Mouse (Mus musculus) midbrain, embryonic 11.5 days (tissue): Measurements from ENCODE around the gene Trabd2b. TPM values are rescaled to one million over a fixed set of nuclear protein-coding genes. Genes with fewer than 3 reads are reported as not detected.

Experiments
- ATAC-seq: fragments of 200-750 bp; cut with Nextera tagmentation; 2 replicates; pipeline ENCODE4 v1.8.0; 2017; ENCODE audit warnings: moderate TSS enrichment, moderate library complexity; ENCODE audit not compliant: low FRiP score
- DNase-seq: peaks from one replicate; pipeline ENCODE4 v3.0.0; 2015; ENCODE audit warnings: low spot score; ENCODE audit errors: missing footprints
- H3K27ac ChIP-seq: fragments of 300-500 bp; sonication (generic); 2 replicates; pipeline ENCODE4 v1.5.1; 2014; ENCODE audit warnings: low read depth, low read length
- H3K27me3 ChIP-seq: fragments of 300-500 bp; sonication (generic); 2 replicates; pipeline ENCODE4 v1.6.1; 2014; ENCODE audit warnings: mild to moderate bottlenecking, low read length, moderate library complexity, mixed read lengths; ENCODE audit not compliant: control insufficient read depth, insufficient read depth
- H3K36me3 ChIP-seq: fragments of 300-500 bp; sonication (generic); 2 replicates; pipeline ENCODE4 v1.6.1; 2014; ENCODE audit warnings: mild to moderate bottlenecking, low read length, moderate library complexity, mixed read lengths; ENCODE audit not compliant: control insufficient read depth, insufficient read depth
- H3K4me1 ChIP-seq: fragments of 300-500 bp; sonication (generic); 2 replicates; pipeline ENCODE4 v1.6.1; 2014; ENCODE audit warnings: low read length; ENCODE audit not compliant: control insufficient read depth, insufficient read depth
- H3K4me2 ChIP-seq: fragments of 300-500 bp; sonication (generic); 2 replicates; pipeline ENCODE4 v1.6.1; 2014; ENCODE audit warnings: mild to moderate bottlenecking, moderate library complexity
- H3K4me3 ChIP-seq: fragments of 300-500 bp; sonication (generic); 2 replicates; pipeline ENCODE4 v1.5.1; 2014; ENCODE audit warnings: low read depth, low read length
- H3K9ac ChIP-seq: fragments of 300-500 bp; sonication (generic); 2 replicates; pipeline ENCODE4 v1.6.1; 2014; ENCODE audit warnings: low read length
- H3K9me3 ChIP-seq: fragments of 300-500 bp; sonication (generic); 2 replicates; pipeline ENCODE4 v1.6.1; 2016; ENCODE audit warnings: low read length; ENCODE audit not compliant: control insufficient read depth
- WGBS: fragments of 180-500 bp; shearing (Covaris S2); extraction: QIAGEN DNeasy Blood & Tissue Kit; methylation state at CpG from one replicate; pipeline ENCODE4 v1.1.7; 2014; 5-methylcytosine and 5-hydroxymethylcytosine counted together
- polyA plus RNA-seq: library from polyadenylated mRNA; unstranded; fragments of >200 nt; fragmentation: Nextera tagmentation; extraction: Ambion mirVana; gene quantifications from 2 replicates; pipeline ENCODE4 v1.2.1, GENCODE M21; 2014

Gene Trabd2b
- polyA plus RNA-seq, 1 experiment from 2014 or later: 2.2 TPM

GRCm38 (mm10) chr4:114467371-114468094, 61.0 kb downstream of the Trabd2b start:
- Histone ChIP-seq H3K9me3 (no peaks in the 10 kb centered on the region), H3K27me3 (no peaks in the 10 kb centered on the region), H3K4me2 (no peak overlapping the region), H3K9ac (no peak overlapping the region), H3K27ac (no peak overlapping the region), H3K4me3 (no peak overlapping the region), H3K36me3 (no peaks in the 10 kb centered on the region), H3K4me1 (no peaks in the 10 kb centered on the region)
- no peak for ATAC-seq
- no peak for DNase-seq
- WGBS: 82% methylated on average over 6 of the region's 6 CpGs

GRCm38 (mm10) chr4:114468095-114468429, 61.5 kb downstream of the Trabd2b start:
- Histone ChIP-seq H3K27me3 (no peaks in the 10 kb centered on the region), H3K4me2 (no peak overlapping the region), H3K4me3 (no peak overlapping the region), H3K27ac (no peak overlapping the region), H3K36me3 (no peaks in the 10 kb centered on the region), H3K9me3 (no peaks in the 10 kb centered on the region), H3K4me1 (no peaks in the 10 kb centered on the region), H3K9ac (no peak overlapping the region)
- no peak for DNase-seq
- 71% methylated on average over 7 of the region's 7 CpGs for WGBS
- no peak for ATAC-seq

DNA sequence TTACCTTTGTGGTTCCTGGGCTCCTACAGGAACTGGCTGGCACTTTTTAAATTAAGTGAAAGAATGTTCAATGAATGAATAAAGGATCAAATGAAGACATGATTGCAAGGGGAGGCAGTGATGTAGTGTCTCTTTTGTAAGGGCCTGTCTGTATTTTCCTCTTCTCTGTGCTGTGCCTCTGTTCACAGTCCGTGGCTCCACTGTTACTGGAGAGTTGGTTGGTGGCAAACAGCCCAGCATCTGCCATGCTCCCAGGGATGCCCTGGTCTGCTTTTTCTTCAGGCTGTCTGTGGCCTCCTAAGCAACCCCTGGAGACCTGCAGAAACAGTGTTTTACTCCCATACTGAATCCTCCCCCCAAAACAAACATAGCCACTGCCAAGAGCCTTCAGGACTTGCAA, 63.4 kb downstream of the Trabd2b start:
- Histone ChIP-seq H3K4me3 (no peak overlapping the region), H3K27ac (no peak overlapping the region), H3K27me3 (no peaks in the 10 kb centered on the region), H3K4me2 (no peak overlapping the region), H3K9me3 (no peaks in the 10 kb centered on the region), H3K4me1 (no peaks in the 10 kb centered on the region), H3K9ac (no peak overlapping the region), H3K36me3 (no peaks in the 10 kb centered on the region)
- ATAC-seq: no peak
- no peak for DNase-seq
- WGBS: 75% methylated on average over 1 of the region's 1 CpGs

DNA sequence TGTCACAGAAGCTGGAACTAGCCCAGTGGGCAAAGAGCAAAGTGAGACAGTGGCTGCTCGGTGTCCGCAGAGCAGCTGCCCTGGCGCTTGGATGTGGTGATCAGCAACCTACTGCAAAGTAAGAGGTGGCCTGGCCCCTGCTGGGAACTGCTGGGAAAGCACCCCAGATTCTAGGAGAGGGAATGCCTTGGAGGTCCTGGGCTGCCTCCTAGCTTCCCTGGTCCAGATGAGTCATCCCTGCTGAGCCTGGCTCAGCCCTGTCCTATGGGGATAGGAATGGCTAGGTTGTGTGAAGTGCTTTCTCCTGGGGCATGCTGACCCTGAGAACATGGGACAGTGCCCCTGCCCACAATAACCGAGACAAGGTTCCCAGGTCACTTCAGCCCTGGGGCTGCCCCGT, 65.6 kb downstream of the Trabd2b start:
- 78% methylated on average over 5 of the region's 5 CpGs for WGBS

GRCm38 (mm10) chr4:114476316-114476715, 69.8 kb downstream of the Trabd2b start:
- Histone ChIP-seq H3K9ac (no peak overlapping the region), H3K4me2 (no peak overlapping the region), H3K4me1 (peaks cover 5% of the 10 kb centered on the region; the same call in 1 of the 2 replicates), H3K36me3 (no peaks in the 10 kb centered on the region), H3K27me3 (no peaks in the 10 kb centered on the region), H3K27ac (no peak overlapping the region), H3K9me3 (no peaks in the 10 kb centered on the region), H3K4me3 (no peak overlapping the region)
- ATAC-seq (no peak), DNase-seq (peak; percentile 60)
- 84% methylated on average over 3 of the region's 3 CpGs for WGBS

More for the DNA sequence above, 65.6 kb downstream of the Trabd2b start:
- Histone ChIP-seq H3K4me3 (no peak overlapping the region), H3K27me3 (no peaks in the 10 kb centered on the region), H3K4me2 (no peak overlapping the region), H3K9ac (no peak overlapping the region), H3K36me3 (no peaks in the 10 kb centered on the region), H3K27ac (no peak overlapping the region), H3K9me3 (no peaks in the 10 kb centered on the region), H3K4me1 (no peaks in the 10 kb centered on the region; the same call in 1 of the 2 replicates)
- ATAC-seq: 0 out of 2 replicates have a peak, but pooled peaks have one; percentile 45
- no peak for DNase-seq

DNA sequence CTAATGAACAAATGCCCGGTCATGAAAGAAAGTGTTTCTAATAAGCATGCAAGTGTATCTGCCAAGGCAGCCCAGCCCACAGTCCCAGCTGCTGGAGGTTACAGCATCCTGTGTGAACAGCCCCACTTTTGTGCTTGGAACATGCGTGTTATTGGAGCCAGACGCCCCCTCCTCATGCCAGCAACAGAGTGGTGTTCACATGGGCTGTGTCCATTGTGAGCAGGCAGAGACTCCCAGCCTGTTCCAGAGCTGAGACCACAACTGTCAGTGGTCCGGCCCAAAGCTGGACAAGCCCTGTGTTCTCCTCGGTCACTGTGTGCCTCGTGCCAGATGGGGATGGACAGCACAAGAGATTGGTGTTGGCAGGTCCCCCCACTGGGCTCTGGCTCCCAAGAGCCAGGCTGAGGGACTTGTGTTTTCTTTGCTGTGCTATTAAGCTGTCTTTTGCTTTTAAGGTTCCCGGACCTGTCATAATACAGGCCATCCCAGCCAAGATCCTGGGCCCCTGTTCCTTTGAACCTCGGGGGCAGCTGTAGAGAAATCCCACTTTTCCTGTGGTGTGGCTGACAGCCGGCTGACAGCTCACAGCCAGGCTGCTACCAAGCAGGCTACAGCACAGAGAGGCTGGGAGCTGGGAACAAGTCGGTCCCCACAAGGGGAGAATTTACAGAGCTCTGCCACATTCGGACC, 70.7 kb downstream of the Trabd2b start:
- 51% methylated on average over 11 of the region's 11 CpGs for WGBS
- DNase-seq (peak; percentile 85), ATAC-seq (peak; percentile 77)
- Histone ChIP-seq H3K27ac (peak overlapping the region; percentile 54; the same call in 1 of the 2 replicates), H3K27me3 (no peaks in the 10 kb centered on the region), H3K9me3 (no peaks in the 10 kb centered on the region), H3K4me3 (no peak overlapping the region), H3K36me3 (no peaks in the 10 kb centered on the region), H3K9ac (no peak overlapping the region), H3K4me1 (peaks cover 12% of the 10 kb centered on the region; the same call in 1 of the 2 replicates), H3K4me2 (no peak overlapping the region)

- no peaks in the 10 kb centered on the region for H3K9me3 ChIP-seq
- peak; percentile 84 for DNase-seq
- H3K4me2 ChIP-seq: no peak overlapping the region
- no peak overlapping the region for H3K9ac ChIP-seq
- H3K27me3 ChIP-seq: no peaks in the 10 kb centered on the region
- WGBS: 37% methylated on average over 5 of the region's 5 CpGs
- H3K27ac ChIP-seq: no peak overlapping the region; the same call in 1 of the 2 replicates
- no peak overlapping the region for H3K4me3 ChIP-seq
- H3K36me3 ChIP-seq: no peaks in the 10 kb centered on the region
- peaks cover 12% of the 10 kb centered on the region; the same call in 1 of the 2 replicates for H3K4me1 ChIP-seq
- peak; percentile 25; the same call in 1 of the 2 replicates for ATAC-seq
Observed at GRCm38 (mm10) chr4:114481518-114481917, 75.0 kb downstream of the Trabd2b start.

DNA sequence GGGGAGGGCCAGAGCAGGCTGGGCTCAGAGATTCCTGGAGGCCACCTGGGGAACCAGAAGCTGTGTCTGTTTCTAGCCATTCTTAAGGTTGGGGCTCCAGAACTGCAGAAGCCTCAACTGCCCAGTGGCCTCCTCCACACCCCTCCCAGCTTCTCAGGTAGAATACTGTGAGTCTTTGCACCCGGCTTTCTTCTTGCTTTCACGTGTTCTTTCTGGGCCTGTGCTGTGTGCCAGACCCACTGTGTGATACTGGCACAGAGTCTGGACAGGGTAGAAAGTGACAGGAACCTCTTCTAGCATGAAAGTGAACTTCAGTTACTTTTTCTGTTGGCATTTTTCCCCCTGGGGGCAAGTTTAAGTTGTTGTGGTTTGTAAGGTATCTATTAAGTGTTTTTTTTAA, 77.6 kb downstream of the Trabd2b start:
- no peaks in the 10 kb centered on the region for H3K36me3 ChIP-seq
- no peak overlapping the region for H3K4me2 ChIP-seq
- DNase-seq (peak; percentile 68), ATAC-seq (no peak)
- no peaks in the 10 kb centered on the region for H3K27me3 ChIP-seq
- 85% methylated on average over 2 of the region's 2 CpGs for WGBS
- H3K9me3 ChIP-seq: no peaks in the 10 kb centered on the region
- peaks cover 8% of the 10 kb centered on the region; the same call in 1 of the 2 replicates for H3K4me1 ChIP-seq
- no peak overlapping the region for H3K4me3 ChIP-seq
- H3K9ac ChIP-seq: no peak overlapping the region
- H3K27ac ChIP-seq: no peak overlapping the region

GRCm38 (mm10) chr4:114485996-114486395, 79.5 kb downstream of the Trabd2b start:
- H3K27ac ChIP-seq: no peak overlapping the region
- peaks cover 8% of the 10 kb centered on the region; the same call in 1 of the 2 replicates for H3K4me1 ChIP-seq
- no peaks in the 10 kb centered on the region for H3K9me3 ChIP-seq
- no peak for DNase-seq
- no peak overlapping the region for H3K4me2 ChIP-seq
- H3K4me3 ChIP-seq: no peak overlapping the region
- no peak overlapping the region for H3K9ac ChIP-seq
- no peaks in the 10 kb centered on the region for H3K27me3 ChIP-seq
- ATAC-seq: no peak
- WGBS: 76% methylated on average over 5 of the region's 5 CpGs
- H3K36me3 ChIP-seq: no peaks in the 10 kb centered on the region
